In the genomic region with DNA sequence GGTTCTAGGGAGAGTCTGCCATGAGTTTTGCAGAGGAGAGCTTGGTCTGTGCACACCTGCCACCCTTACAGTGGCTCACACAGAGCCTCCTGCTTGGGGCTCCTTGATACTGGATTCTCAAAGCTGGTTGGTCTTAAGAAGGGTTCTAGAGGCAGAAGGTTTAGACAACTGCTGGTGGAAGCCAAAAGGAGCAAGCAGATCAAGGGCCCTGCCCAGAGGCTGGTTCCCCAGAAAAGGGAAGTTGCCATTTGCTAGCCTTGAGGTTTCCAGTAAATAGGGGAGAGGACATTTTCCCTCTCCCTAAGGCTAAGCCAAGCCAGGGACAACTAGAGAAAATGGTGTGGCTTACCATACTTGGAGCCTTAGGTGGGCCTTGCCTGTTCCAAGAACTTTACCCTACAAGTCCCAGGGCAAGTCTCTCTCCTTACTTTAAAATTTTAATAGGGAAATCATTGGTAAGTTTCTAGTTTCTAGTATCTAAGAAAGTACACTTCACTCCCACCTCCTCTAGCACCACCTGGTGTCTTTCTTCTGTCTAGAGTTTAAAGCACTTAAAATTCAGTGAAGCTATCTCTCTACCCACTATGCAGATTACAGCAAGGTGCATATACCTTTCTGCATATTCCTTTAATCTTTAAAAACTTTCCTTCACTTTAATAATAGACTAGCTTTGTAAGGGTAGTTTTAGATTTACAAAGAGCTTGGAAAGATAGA, we compare ENCODE assay signal across 13 mouse cellular contexts. TPM values are rescaled to one million over a fixed set of nuclear protein-coding genes. Genes with fewer than 3 reads are reported as not detected.
DNase-seq lines count a peak whose midpoint lies in the region; ATAC-seq and TF ChIP-seq lines count a peak whose summit lies in the region.
"Had no signal": no experiment of that assay in that cellular context is flagged by ENCODE, and none has a peak within 500 bp of the region (broad histone marks: within the 10 kb centered on the region; RNA-seq: fewer than 3 reads in every experiment).

No protein-coding gene starts in this region.

- no peak overlapping the region for H3K9ac ChIP-seq in kidney, postnatal 0 days (ENCODE audit: low read depth, low read length)
- no peak overlapping the region for H3K9ac ChIP-seq in hindbrain, embryonic 13.5 days
- H3K9ac ChIP-seq: forebrain, embryonic 13.5 days had no signal

- peak; percentile 27 for DNase-seq in kidney, postnatal 0 days (ENCODE audit: low spot score)
- DNase-seq in kidney, postnatal 25 days: no peak
- DNase-seq in 416B (ENCODE audit: low read depth): peak; percentile 72
- DNase-seq in MEL-GATA-1-ER (ENCODE audit: extremely low read depth, low read depth): peak; percentile 75
- DNase-seq in induced T-regulatory cell, adult 2 months (ENCODE audit: low read depth): peak; percentile 23
- no peak for DNase-seq in Muller cell, postnatal 12 days (ENCODE audit: inconsistent ontology term)
- DNase-seq: gastrocnemius, postnatal 25 days; heart, postnatal 10 days; right cerebral cortex, postnatal 4 days had no signal

- 0 out of 2 replicates have a peak, but pooled peaks cover 5% of the 10 kb centered on the region for H3K4me1 ChIP-seq in kidney, postnatal 0 days (replicated peaks; ENCODE audit: insufficient read depth, low read length)
- H3K4me1 ChIP-seq in hindbrain, embryonic 13.5 days (replicated peaks): 0 out of 2 replicates have a peak, but pooled peaks cover 8% of the 10 kb centered on the region
- H3K4me1 ChIP-seq: forebrain, embryonic 13.5 days had no signal

- no peaks in the 10 kb centered on the region for H3K27me3 ChIP-seq in kidney, postnatal 0 days (ENCODE audit: insufficient read depth, low read length)
- no peaks in the 10 kb centered on the region for H3K27me3 ChIP-seq in hindbrain, embryonic 13.5 days
- H3K27me3 ChIP-seq: forebrain, embryonic 13.5 days had no signal

- ATAC-seq in kidney, postnatal 0 days (replicated peaks; ENCODE audit: low FRiP score, low read depth): no peak
- ATAC-seq in erythroid progenitor cell, adult 5-6 weeks (replicated peaks; ENCODE audit: low FRiP score, poor library complexity, severe bottlenecking): no peak
- ATAC-seq in hindbrain, embryonic 13.5 days (ENCODE audit: low FRiP score): no peak
- ATAC-seq: forebrain, embryonic 13.5 days had no signal

- no peaks in the 10 kb centered on the region for H3K36me3 ChIP-seq in kidney, postnatal 0 days (ENCODE audit: insufficient read depth, low read length)
- H3K36me3 ChIP-seq in hindbrain, embryonic 13.5 days: no peaks in the 10 kb centered on the region
- H3K36me3 ChIP-seq: limb, embryonic 10.5 days had no signal

- H3K4me3 ChIP-seq in kidney, postnatal 0 days (replicated peaks; ENCODE audit: low read depth, low read length): no peak overlapping the region
- H3K4me3 ChIP-seq in hindbrain, embryonic 13.5 days: no peak overlapping the region
- H3K4me3 ChIP-seq: forebrain, embryonic 13.5 days; limb, embryonic 10.5 days had no signal

- 0 out of 2 replicates have a peak overlapping the region, but pooled peaks have one; percentile 13 for H3K27ac ChIP-seq in kidney, postnatal 0 days
- H3K27ac ChIP-seq in hindbrain, embryonic 13.5 days: no peak overlapping the region
- H3K27ac ChIP-seq: forebrain, embryonic 13.5 days; limb, embryonic 10.5 days had no signal

- no peaks in the 10 kb centered on the region for H3K9me3 ChIP-seq in kidney, postnatal 0 days (replicated peaks; ENCODE audit: low read length)
- H3K9me3 ChIP-seq in hindbrain, embryonic 13.5 days: no peaks in the 10 kb centered on the region
- H3K9me3 ChIP-seq: forebrain, embryonic 13.5 days; limb, embryonic 10.5 days had no signal

- TF ChIP-seq CTCF in kidney, postnatal 0 days (IDR thresholded peaks at IDR 0.05; ENCODE audit: low read depth): peak; percentile 55

- H3K4me2 ChIP-seq in kidney, postnatal 0 days (ENCODE audit: low read length): no peak overlapping the region
- no peak overlapping the region for H3K4me2 ChIP-seq in hindbrain, embryonic 13.5 days
- H3K4me2 ChIP-seq: forebrain, embryonic 13.5 days had no signal

RNA-seq across cellular contexts. Expression of gene Metrnl, which starts 42.7 kb away (rescaled TPM):
- polyA plus RNA-seq in kidney, postnatal 0 days (2015; fragmentation: Nextera tagmentation; extraction: Ambion mirVana): 29.3 and 35.4 TPM in 2 replicates
- total RNA-seq in erythroid progenitor cell, adult 5-6 weeks (2015; ENCODE audit: low replicate concordance): 2.2 and 6.7 TPM in 2 replicates
- 1.2 and 4.4 TPM in 2 replicates for total RNA-seq in erythroid progenitor cell, adult 5-6 weeks (2017; ENCODE audit: low replicate concordance)
- polyA plus RNA-seq in hindbrain, embryonic 13.5 days (2015; fragmentation: Nextera tagmentation; extraction: Ambion mirVana): 15.9 and 17.2 TPM in 2 replicates

Comparison
In these comparisons a context has a peak if more than half of its experiments do, and no peak if none do; other contexts are left out.
1. DNase-seq: peak in kidney, postnatal 0 days (single experiment), 416B (single experiment), MEL-GATA-1-ER (single experiment) and induced T-regulatory cell, adult 2 months (single experiment); none in kidney, postnatal 25 days (0 of 2) and Muller cell, postnatal 12 days (single experiment).